Mouse (Mus musculus): ENCODE data around the gene Cldn5.

Cldn5 gene

GRCm38 (mm10) chr16:18785485-18785884 lies 8.8 kb downstream of the Cldn5 start:
- DNase-seq (ENCODE audit: low spot score in 2 of 2) = no peak

- no peak for DNase-seq (ENCODE audit: low spot score in 2 of 2)
These were observed 10.0 kb downstream of the Cldn5 start for GRCm38 (mm10) chr16:18786652-18787051.

- no peak for DNase-seq (ENCODE audit: low spot score in 2 of 2)
These were observed 12.2 kb downstream of the Cldn5 start for GRCm38 (mm10) chr16:18788627-18789406.

GRCm38 (mm10) chr16:18795223-18795899 lies 18.7 kb downstream of the Cldn5 start:
- no peak for DNase-seq (ENCODE audit: low spot score in 2 of 2)

GRCm38 (mm10) chr16:18796645-18797044 lies 20.0 kb downstream of the Cldn5 start:
- DNase-seq (ENCODE audit: low spot score in 2 of 2) = no peak

- DNase-seq (ENCODE audit: low spot score in 2 of 2) = no peak
These were observed 21.5 kb downstream of the Cldn5 start for GRCm38 (mm10) chr16:18798151-18798550.

- DNase-seq (ENCODE audit: low spot score in 2 of 2) = peak in 1 of 2 experiments; percentile 52
These were observed 22.2 kb downstream of the Cldn5 start for GRCm38 (mm10) chr16:18798841-18799240.

- no peak for DNase-seq (ENCODE audit: low spot score in 2 of 2)
These were observed 29.1 kb downstream of the Cldn5 start for GRCm38 (mm10) chr16:18805746-18806145.

- DNase-seq (ENCODE audit: low spot score in 2 of 2) = no peak
These were observed 32.4 kb downstream of the Cldn5 start for GRCm38 (mm10) chr16:18809001-18809400.

GRCm38 (mm10) chr16:18811032-18811431 lies 34.4 kb downstream of the Cldn5 start:
- DNase-seq (ENCODE audit: low spot score in 2 of 2) = peak in 1 of 2 experiments; percentile 5

- DNase-seq (ENCODE audit: low spot score in 2 of 2) = peak; percentile 57 to 80
These were observed 35.1 kb downstream of the Cldn5 start, which contains the start of the genes Ufd1 and Cdc45 for GRCm38 (mm10) chr16:18811468-18812384. Gene Ufd1, plus strand, starts transcription at chr16:18811779. Gene Cdc45, minus strand, starts transcription at chr16:18811987.

- no peak for DNase-seq (ENCODE audit: low spot score in 2 of 2)
These were observed 35.8 kb downstream of the Cldn5 start for GRCm38 (mm10) chr16:18812385-18812910.

GRCm38 (mm10) chr16:18822356-18822755 lies 45.7 kb downstream of the Cldn5 start:
- no peak for DNase-seq (ENCODE audit: low spot score in 2 of 2)

- no peak for DNase-seq (ENCODE audit: low spot score in 2 of 2)
These were observed 46.3 kb downstream of the Cldn5 start for GRCm38 (mm10) chr16:18822925-18823324.

All from cerebellum, postnatal 4 days (tissue).